Mouse (Mus musculus): ENCODE measurements around the gene Calr. TPM values are rescaled to one million over a fixed set of nuclear protein-coding genes. Genes with fewer than 3 reads are reported as not detected.

The Calr gene
- total and polyA plus RNA-seq, 2 experiments from 2014 or later = 350 to 457 TPM

GRCm38 (mm10) chr8:84884728-84885127, 38.0 kb upstream of the Calr start:
- no peak for DNase-seq (ENCODE audit: low spot score)
- 92% methylated on average over 4 of the region's 4 CpGs for WGBS

GRCm38 (mm10) chr8:84878915-84879314, 32.2 kb upstream of the Calr start:
- Histone ChIP-seq H3K9ac (replicated peaks; ENCODE audit: low read length) (no peak overlapping the region), H3K4me2 (ENCODE audit: low read depth, low read length) (no peak overlapping the region), H3K4me1 (ENCODE audit: insufficient read depth, low read length) (no peaks in the 10 kb centered on the region), H3K36me3 (ENCODE audit: insufficient read depth, low read length) (no peaks in the 10 kb centered on the region), H3K4me3 (ENCODE audit: low read length) (no peak overlapping the region), H3K27me3 (ENCODE audit: insufficient read depth, low read length) (no peaks in the 10 kb centered on the region), H3K9me3 (ENCODE audit: low read length) (no peaks in the 10 kb centered on the region), H3K27ac (no peak overlapping the region)
- DNase-seq (ENCODE audit: low spot score) (no peak), ATAC-seq (no peak)
- WGBS = 88% methylated on average over 1 of the region's 1 CpGs
- TF ChIP-seq CTCF (IDR thresholded peaks at IDR 0.05; ENCODE audit: low read depth) = no peak

More at GRCm38 (mm10) chr8:84884728-84885127, 38.0 kb upstream of the Calr start:
- ATAC-seq = no peak
- Histone ChIP-seq H3K9me3 (ENCODE audit: low read length) (no peaks in the 10 kb centered on the region), H3K4me2 (ENCODE audit: low read depth, low read length) (no peak overlapping the region), H3K27ac (no peak overlapping the region), H3K27me3 (ENCODE audit: insufficient read depth, low read length) (no peaks in the 10 kb centered on the region), H3K4me3 (ENCODE audit: low read length) (no peak overlapping the region), H3K36me3 (ENCODE audit: insufficient read depth, low read length) (peaks cover 27% of the 10 kb centered on the region), H3K4me1 (ENCODE audit: insufficient read depth, low read length) (no peaks in the 10 kb centered on the region), H3K9ac (replicated peaks; ENCODE audit: low read length) (no peak overlapping the region)
- TF ChIP-seq CTCF (IDR thresholded peaks at IDR 0.05; ENCODE audit: low read depth) = no peak

DNA sequence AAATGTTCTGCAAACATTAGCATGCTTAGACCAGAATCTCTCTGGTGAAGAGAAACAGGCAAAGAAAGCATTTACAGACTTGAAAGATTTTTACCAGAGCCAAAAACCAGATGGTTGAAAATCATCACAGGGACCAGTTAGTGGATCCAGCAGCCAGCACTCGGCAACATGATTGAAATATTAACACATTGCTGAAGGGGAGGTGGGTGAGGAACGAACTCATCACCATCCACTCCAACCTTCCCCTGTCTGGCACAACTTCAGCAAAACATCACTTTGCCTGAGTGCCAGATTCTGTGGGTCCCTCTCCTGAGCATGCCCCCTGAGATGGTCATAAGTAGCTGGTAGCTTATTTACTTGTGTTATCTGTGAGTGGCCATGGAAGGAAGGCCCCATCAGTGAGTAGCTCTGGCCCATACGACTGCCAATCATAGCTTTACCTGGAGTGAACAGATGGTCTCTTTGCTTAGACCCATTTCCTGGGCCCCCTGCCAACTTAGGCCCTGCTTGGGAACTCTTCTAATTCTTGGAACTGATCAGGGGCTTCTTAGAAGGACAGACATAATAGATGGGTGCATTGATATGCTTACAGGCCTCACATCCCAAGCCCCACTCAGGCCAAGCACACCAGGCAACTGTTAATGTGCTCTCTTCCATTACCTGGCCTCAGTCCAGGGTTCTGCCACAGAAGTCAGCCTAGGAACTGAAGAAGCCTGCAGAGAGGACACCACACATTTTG, 30.7 kb upstream of the Calr start:
- peak; percentile 70; the same call in 1 of the 2 replicates for ATAC-seq
- Histone ChIP-seq H3K27me3 (ENCODE audit: insufficient read depth, low read length) (no peaks in the 10 kb centered on the region), H3K9ac (replicated peaks; ENCODE audit: low read length) (no peak overlapping the region), H3K4me2 (ENCODE audit: low read depth, low read length) (no peak overlapping the region), H3K36me3 (ENCODE audit: insufficient read depth, low read length) (no peaks in the 10 kb centered on the region), H3K27ac (peak overlapping the region; percentile 27), H3K4me1 (ENCODE audit: insufficient read depth, low read length) (0 out of 2 replicates have a peak, but pooled peaks cover 3% of the 10 kb centered on the region), H3K9me3 (ENCODE audit: low read length) (no peaks in the 10 kb centered on the region), H3K4me3 (ENCODE audit: low read length) (no peak overlapping the region)
- WGBS = 38% methylated on average over 3 of the region's 3 CpGs
- peak; percentile 70 for DNase-seq (ENCODE audit: low spot score)
- no peak for TF ChIP-seq CTCF (IDR thresholded peaks at IDR 0.05; ENCODE audit: low read depth)

GRCm38 (mm10) chr8:84874339-84874738, 27.6 kb upstream of the Calr start:
- no peaks in the 10 kb centered on the region for H3K27me3 ChIP-seq (ENCODE audit: insufficient read depth, low read length)
- no peak overlapping the region for H3K4me2 ChIP-seq (ENCODE audit: low read depth, low read length)
- DNase-seq (ENCODE audit: low spot score) (no peak), ATAC-seq (no peak)
- H3K9me3 ChIP-seq (ENCODE audit: low read length) = no peaks in the 10 kb centered on the region
- TF ChIP-seq CTCF (IDR thresholded peaks at IDR 0.05; ENCODE audit: low read depth) = no peak
- no peaks in the 10 kb centered on the region for H3K36me3 ChIP-seq (ENCODE audit: insufficient read depth, low read length)
- no peak overlapping the region for H3K4me3 ChIP-seq (ENCODE audit: low read length)
- 93% methylated on average over 3 of the region's 3 CpGs for WGBS
- no peak overlapping the region for H3K9ac ChIP-seq (replicated peaks; ENCODE audit: low read length)
- H3K4me1 ChIP-seq (ENCODE audit: insufficient read depth, low read length) = 0 out of 2 replicates have a peak, but pooled peaks cover 5% of the 10 kb centered on the region
- H3K27ac ChIP-seq = no peak overlapping the region

GRCm38 (mm10) chr8:84873016-84873415, 26.3 kb upstream of the Calr start:
- WGBS = 77% methylated on average over 4 of the region's 4 CpGs
- Histone ChIP-seq H3K4me1 (ENCODE audit: insufficient read depth, low read length) (0 out of 2 replicates have a peak, but pooled peaks cover 5% of the 10 kb centered on the region), H3K36me3 (ENCODE audit: insufficient read depth, low read length) (peaks cover 11% of the 10 kb centered on the region), H3K27me3 (ENCODE audit: insufficient read depth, low read length) (no peaks in the 10 kb centered on the region), H3K4me2 (ENCODE audit: low read depth, low read length) (peak overlapping the region; percentile 75), H3K9ac (replicated peaks; ENCODE audit: low read length) (peak overlapping the region; percentile 48; the same call in 1 of the 2 replicates), H3K9me3 (ENCODE audit: low read length) (no peaks in the 10 kb centered on the region), H3K27ac (no peak overlapping the region), H3K4me3 (ENCODE audit: low read length) (peak overlapping the region; percentile 39)
- no peak for ATAC-seq
- TF ChIP-seq CTCF (IDR thresholded peaks at IDR 0.05; ENCODE audit: low read depth) = no peak
- DNase-seq (ENCODE audit: low spot score) = no peak

GRCm38 (mm10) chr8:84872309-84872965, 25.7 kb upstream of the Calr start:
- no peak for TF ChIP-seq CTCF (IDR thresholded peaks at IDR 0.05; ENCODE audit: low read depth)
- Histone ChIP-seq H3K9me3 (ENCODE audit: low read length) (no peaks in the 10 kb centered on the region), H3K4me3 (ENCODE audit: low read length) (peak overlapping the region; percentile 39), H3K36me3 (ENCODE audit: insufficient read depth, low read length) (peaks cover 16% of the 10 kb centered on the region), H3K4me2 (ENCODE audit: low read depth, low read length) (peak overlapping the region; percentile 75), H3K9ac (replicated peaks; ENCODE audit: low read length) (peak overlapping the region; percentile 48), H3K4me1 (ENCODE audit: insufficient read depth, low read length) (0 out of 2 replicates have a peak, but pooled peaks cover 5% of the 10 kb centered on the region), H3K27me3 (ENCODE audit: insufficient read depth, low read length) (no peaks in the 10 kb centered on the region), H3K27ac (no peak overlapping the region)
- 4% methylated on average over 51 of the region's 54 CpGs for WGBS
- DNase-seq (ENCODE audit: low spot score) (peak; percentile 33), ATAC-seq (peak; percentile 72)
